Mouse (Mus musculus): ENCODE results near the gene Slc22a15. TPM values are rescaled to one million over a fixed set of nuclear protein-coding genes. Genes with fewer than 3 reads are reported as not detected.
A peak's percentile ranks its signal among the peaks of the same experiment; 100 is the strongest.

Slc22a15 gene
- polyA plus RNA-seq, 1 experiment from 2014 or later: 5.0 TPM

- no peak overlapping the region for H3K27ac ChIP-seq (ENCODE audit: low read depth, low read length)
- peaks cover 9% of the 10 kb centered on the region for H3K4me1 ChIP-seq (ENCODE audit: control insufficient read depth, insufficient read depth, low read length)
- H3K27me3 ChIP-seq (ENCODE audit: control insufficient read depth, insufficient read depth, low read length): no peaks in the 10 kb centered on the region; the same call in 1 of the 2 replicates
- DNase-seq (ENCODE audit: low spot score, missing footprints) (peak; percentile 76), ATAC-seq (ENCODE audit: low FRiP score) (no peak)
- H3K9me3 ChIP-seq (ENCODE audit: control insufficient read depth, low read length): no peaks in the 10 kb centered on the region
- no peak overlapping the region for H3K9ac ChIP-seq (ENCODE audit: low read length)
- 93% methylated on average over 3 of the region's 3 CpGs for WGBS
- no peaks in the 10 kb centered on the region for H3K36me3 ChIP-seq (ENCODE audit: control insufficient read depth, insufficient read depth, low read length)
- no peak overlapping the region for H3K4me3 ChIP-seq (ENCODE audit: low read depth, low read length)
- no peak overlapping the region for H3K4me2 ChIP-seq
Measured at GRCm38 (mm10) chr3:101836971-101837370, 87.3 kb downstream of the Slc22a15 start.

GRCm38 (mm10) chr3:101836532-101836931 is 87.7 kb downstream of the Slc22a15 start:
- 0 out of 2 replicates have a peak, but pooled peaks have one; percentile 6 for ATAC-seq (ENCODE audit: low FRiP score)
- H3K27ac ChIP-seq (ENCODE audit: low read depth, low read length): no peak overlapping the region
- 72% methylated on average over 5 of the region's 5 CpGs for WGBS

GRCm38 (mm10) chr3:101836045-101836444 is 88.2 kb downstream of the Slc22a15 start:
- no peaks in the 10 kb centered on the region; the same call in 1 of the 2 replicates for H3K27me3 ChIP-seq (ENCODE audit: control insufficient read depth, insufficient read depth, low read length)
- 0% methylated on average over 8 of the region's 8 CpGs for WGBS
- no peak overlapping the region for H3K27ac ChIP-seq (ENCODE audit: low read depth, low read length)
- DNase-seq (ENCODE audit: low spot score, missing footprints) (peak; percentile 96), ATAC-seq (ENCODE audit: low FRiP score) (peak; percentile 98)
- peaks cover 9% of the 10 kb centered on the region for H3K4me1 ChIP-seq (ENCODE audit: control insufficient read depth, insufficient read depth, low read length)
- peak overlapping the region; percentile 40; the same call in 1 of the 2 replicates for H3K9ac ChIP-seq (ENCODE audit: low read length)
- H3K36me3 ChIP-seq (ENCODE audit: control insufficient read depth, insufficient read depth, low read length): no peaks in the 10 kb centered on the region
- H3K9me3 ChIP-seq (ENCODE audit: control insufficient read depth, low read length): no peaks in the 10 kb centered on the region
- H3K4me3 ChIP-seq (ENCODE audit: low read depth, low read length): no peak overlapping the region
- H3K4me2 ChIP-seq: peak overlapping the region; percentile 39

More at GRCm38 (mm10) chr3:101836532-101836931, 87.7 kb downstream of the Slc22a15 start:
- Histone ChIP-seq H3K9ac (ENCODE audit: low read length) (peak overlapping the region; percentile 40; the same call in 1 of the 2 replicates), H3K4me1 (ENCODE audit: control insufficient read depth, insufficient read depth, low read length) (peaks cover 9% of the 10 kb centered on the region), H3K27me3 (ENCODE audit: control insufficient read depth, insufficient read depth, low read length) (no peaks in the 10 kb centered on the region; the same call in 1 of the 2 replicates), H3K4me2 (peak overlapping the region; percentile 39), H3K9me3 (ENCODE audit: control insufficient read depth, low read length) (no peaks in the 10 kb centered on the region), H3K4me3 (ENCODE audit: low read depth, low read length) (no peak overlapping the region), H3K36me3 (ENCODE audit: control insufficient read depth, insufficient read depth, low read length) (no peaks in the 10 kb centered on the region)
- DNase-seq (ENCODE audit: low spot score, missing footprints): no peak

GRCm38 (mm10) chr3:101831189-101831858 is 92.9 kb downstream of the Slc22a15 start:
- no peak overlapping the region for H3K27ac ChIP-seq (ENCODE audit: low read depth, low read length)
- H3K4me1 ChIP-seq (ENCODE audit: control insufficient read depth, insufficient read depth, low read length): peaks cover 7% of the 10 kb centered on the region
- H3K4me3 ChIP-seq (ENCODE audit: low read depth, low read length): no peak overlapping the region
- no peak overlapping the region; the same call in 1 of the 2 replicates for H3K9ac ChIP-seq (ENCODE audit: low read length)
- no peak for ATAC-seq (ENCODE audit: low FRiP score)
- WGBS: 38% methylated on average over 10 of the region's 10 CpGs
- no peak overlapping the region for H3K4me2 ChIP-seq
- no peak for DNase-seq (ENCODE audit: low spot score, missing footprints)
- no peaks in the 10 kb centered on the region for H3K36me3 ChIP-seq (ENCODE audit: control insufficient read depth, insufficient read depth, low read length)
- H3K27me3 ChIP-seq (ENCODE audit: control insufficient read depth, insufficient read depth, low read length): no peaks in the 10 kb centered on the region
- no peaks in the 10 kb centered on the region for H3K9me3 ChIP-seq (ENCODE audit: control insufficient read depth, low read length)

GRCm38 (mm10) chr3:101829881-101830616 is 94.2 kb downstream of the Slc22a15 start:
- Histone ChIP-seq H3K27me3 (ENCODE audit: control insufficient read depth, insufficient read depth, low read length) (no peaks in the 10 kb centered on the region), H3K9ac (ENCODE audit: low read length) (no peak overlapping the region), H3K4me1 (ENCODE audit: control insufficient read depth, insufficient read depth, low read length) (no peaks in the 10 kb centered on the region), H3K4me3 (ENCODE audit: low read depth, low read length) (no peak overlapping the region), H3K4me2 (no peak overlapping the region), H3K27ac (ENCODE audit: low read depth, low read length) (no peak overlapping the region), H3K9me3 (ENCODE audit: control insufficient read depth, low read length) (no peaks in the 10 kb centered on the region), H3K36me3 (ENCODE audit: control insufficient read depth, insufficient read depth, low read length) (no peaks in the 10 kb centered on the region)
- DNase-seq (ENCODE audit: low spot score, missing footprints) (no peak), ATAC-seq (ENCODE audit: low FRiP score) (no peak)
- 72% methylated on average over 10 of the region's 10 CpGs for WGBS

- Histone ChIP-seq H3K36me3 (ENCODE audit: control insufficient read depth, insufficient read depth, low read length) (no peaks in the 10 kb centered on the region), H3K27me3 (ENCODE audit: control insufficient read depth, insufficient read depth, low read length) (no peaks in the 10 kb centered on the region), H3K27ac (ENCODE audit: low read depth, low read length) (no peak overlapping the region), H3K9ac (ENCODE audit: low read length) (no peak overlapping the region), H3K4me1 (ENCODE audit: control insufficient read depth, insufficient read depth, low read length) (no peaks in the 10 kb centered on the region), H3K9me3 (ENCODE audit: control insufficient read depth, low read length) (no peaks in the 10 kb centered on the region), H3K4me3 (ENCODE audit: low read depth, low read length) (no peak overlapping the region), H3K4me2 (no peak overlapping the region)
- no peak for DNase-seq (ENCODE audit: low spot score, missing footprints)
- WGBS: 36% methylated on average over 3 of the region's 3 CpGs
- ATAC-seq (ENCODE audit: low FRiP score): no peak
Measured at GRCm38 (mm10) chr3:101828595-101828994, 95.7 kb downstream of the Slc22a15 start.

GRCm38 (mm10) chr3:101827220-101827715 is 97.0 kb downstream of the Slc22a15 start:
- H3K27ac ChIP-seq (ENCODE audit: low read depth, low read length): no peak overlapping the region
- H3K36me3 ChIP-seq (ENCODE audit: control insufficient read depth, insufficient read depth, low read length): no peaks in the 10 kb centered on the region
- WGBS: 82% methylated on average over 6 of the region's 6 CpGs
- no peaks in the 10 kb centered on the region for H3K27me3 ChIP-seq (ENCODE audit: control insufficient read depth, insufficient read depth, low read length)
- no peaks in the 10 kb centered on the region for H3K4me1 ChIP-seq (ENCODE audit: control insufficient read depth, insufficient read depth, low read length)
- DNase-seq (ENCODE audit: low spot score, missing footprints): no peak
- no peak overlapping the region for H3K9ac ChIP-seq (ENCODE audit: low read length)
- no peak overlapping the region for H3K4me2 ChIP-seq
- ATAC-seq (ENCODE audit: low FRiP score): no peak
- no peaks in the 10 kb centered on the region for H3K9me3 ChIP-seq (ENCODE audit: control insufficient read depth, low read length)
- no peak overlapping the region for H3K4me3 ChIP-seq (ENCODE audit: low read depth, low read length)

GRCm38 (mm10) chr3:101824338-101824737 is 99.9 kb downstream of the Slc22a15 start:
- Histone ChIP-seq H3K9ac (ENCODE audit: low read length) (no peak overlapping the region), H3K4me3 (ENCODE audit: low read depth, low read length) (no peak overlapping the region), H3K27ac (ENCODE audit: low read depth, low read length) (no peak overlapping the region), H3K4me2 (no peak overlapping the region), H3K27me3 (ENCODE audit: control insufficient read depth, insufficient read depth, low read length) (no peaks in the 10 kb centered on the region), H3K9me3 (ENCODE audit: control insufficient read depth, low read length) (no peaks in the 10 kb centered on the region), H3K4me1 (ENCODE audit: control insufficient read depth, insufficient read depth, low read length) (no peaks in the 10 kb centered on the region), H3K36me3 (ENCODE audit: control insufficient read depth, insufficient read depth, low read length) (no peaks in the 10 kb centered on the region)
- 81% methylated on average over 9 of the region's 9 CpGs for WGBS
- ATAC-seq (ENCODE audit: low FRiP score) (no peak), DNase-seq (ENCODE audit: low spot score, missing footprints) (no peak)

- no peaks in the 10 kb centered on the region for H3K27me3 ChIP-seq (ENCODE audit: control insufficient read depth, insufficient read depth, low read length)
- no peak overlapping the region for H3K9ac ChIP-seq (ENCODE audit: low read length)
- ATAC-seq (ENCODE audit: low FRiP score): no peak
- no peaks in the 10 kb centered on the region for H3K9me3 ChIP-seq (ENCODE audit: control insufficient read depth, low read length)
- no peaks in the 10 kb centered on the region for H3K4me1 ChIP-seq (ENCODE audit: control insufficient read depth, insufficient read depth, low read length)
- no peak overlapping the region for H3K4me3 ChIP-seq (ENCODE audit: low read depth, low read length)
- H3K27ac ChIP-seq (ENCODE audit: low read depth, low read length): no peak overlapping the region
- 79% methylated on average over 5 of the region's 5 CpGs for WGBS
- H3K36me3 ChIP-seq (ENCODE audit: control insufficient read depth, insufficient read depth, low read length): no peaks in the 10 kb centered on the region
- DNase-seq (ENCODE audit: low spot score, missing footprints): no peak
- no peak overlapping the region for H3K4me2 ChIP-seq
Measured at GRCm38 (mm10) chr3:101822052-101822451, 102.2 kb downstream of the Slc22a15 start.

Measured in midbrain, embryonic 11.5 days (tissue).